Mouse (Mus musculus): ENCODE results near the gene Cdc42se2.

GRCm38 (mm10) chr11:54755148-54755664 is 32.3 kb downstream of the Cdc42se2 start:
- TF ChIP-seq CTCF (conservative IDR thresholded peaks at IDR 0.05 in 1 of 2, IDR thresholded peaks at IDR 0.05 in 1 of 2; ENCODE audit: low read depth in 2 of 2, low read length in 2 of 2) (no peak), TCF12 (IDR thresholded peaks at IDR 0.05; ENCODE audit: low read depth, low read length) (no peak), CHD1 (IDR thresholded peaks at IDR 0.05; ENCODE audit: low read depth, low read length) (no peak), POLR2A (IDR thresholded peaks at IDR 0.05; ENCODE audit: low read depth, low read length) (no peak), EP300 (IDR thresholded peaks at IDR 0.05; ENCODE audit: low read length) (no peak), ELF1 (IDR thresholded peaks at IDR 0.05; ENCODE audit: low read depth, low read length) (no peak)
